ENCODE assay signal across 25 mouse cellular contexts in genomic region chr2:154595775-154596174, GRCm38 (mm10). TPM values are rescaled to one million over a fixed set of nuclear protein-coding genes. Genes with fewer than 3 reads are reported as not detected.
DNase-seq lines count a peak whose midpoint lies in the region; ATAC-seq and TF ChIP-seq lines count a peak whose summit lies in the region.
"Had no signal": no experiment of that assay in that cellular context is flagged by ENCODE, and none has a peak within 500 bp of the region (broad histone marks: within the 10 kb centered on the region; RNA-seq: fewer than 3 reads in every experiment).

No protein-coding gene starts in this region.

- no peak overlapping the region for H3K9ac ChIP-seq in forebrain, embryonic 14.5 days (ENCODE audit: low read length)
- no peak overlapping the region for H3K9ac ChIP-seq in forebrain, embryonic 16.5 days (replicated peaks; ENCODE audit: low read depth, low read length)
- H3K9ac ChIP-seq: hindbrain, embryonic 15.5 days; liver, embryonic 12.5 days; lung, embryonic 14.5 days; midbrain, embryonic 13.5 days had no signal

- TF ChIP-seq POLR2A in brain, embryonic 14.5 days (IDR thresholded peaks at IDR 0.05; ENCODE audit: borderline replicate concordance, extremely low read depth, insufficient read depth, insufficient read length, poor library complexity, severe bottlenecking) = no peak

- intact Hi-C loops in left cerebral cortex, postnatal 4 days (cut with DNase I) = no loop called here
- intact Hi-C loops in left cerebral cortex, adult 2 months (cut with DNase I) = no loop called here

- H3K27me3 ChIP-seq in forebrain, embryonic 14.5 days (replicated peaks; ENCODE audit: control insufficient read depth, insufficient read depth, low read length) = no peaks in the 10 kb centered on the region
- no peaks in the 10 kb centered on the region for H3K27me3 ChIP-seq in forebrain, embryonic 16.5 days (replicated peaks; ENCODE audit: control insufficient read depth, insufficient read depth, low read length)
- H3K27me3 ChIP-seq: hindbrain, embryonic 15.5 days; liver, embryonic 12.5 days; midbrain, embryonic 13.5 days had no signal

- no peak overlapping the region for H3K27ac ChIP-seq in forebrain, embryonic 14.5 days (ENCODE audit: low read depth, low read length)
- H3K27ac ChIP-seq in forebrain, embryonic 16.5 days (ENCODE audit: low read length) = no peak overlapping the region
- no peak overlapping the region for H3K27ac ChIP-seq in left cerebral cortex, adult 2 months
- H3K27ac ChIP-seq: forebrain, embryonic 10.5 days; heart, adult 2 months; hindbrain, embryonic 15.5 days; liver, embryonic 12.5 days; midbrain, embryonic 13.5 days had no signal

- no peak overlapping the region for H3K4me3 ChIP-seq in forebrain, embryonic 14.5 days (ENCODE audit: low read depth, low read length)
- no peak overlapping the region for H3K4me3 ChIP-seq in forebrain, embryonic 16.5 days (replicated peaks; ENCODE audit: low read length)
- no peak overlapping the region for H3K4me3 ChIP-seq in left cerebral cortex, adult 2 months
- H3K4me3 ChIP-seq: forebrain, embryonic 10.5 days; heart, adult 2 months; hindbrain, embryonic 15.5 days; liver, embryonic 12.5 days; midbrain, embryonic 13.5 days had no signal

- WGBS in forebrain, embryonic 14.5 days = 83% methylated on average over 5 of the region's 5 CpGs
- WGBS in forebrain, embryonic 16.5 days = 74% methylated on average over 5 of the region's 5 CpGs

- H3K9me3 ChIP-seq in forebrain, embryonic 14.5 days (replicated peaks; ENCODE audit: control insufficient read depth, low read length) = peaks cover 3% of the 10 kb centered on the region; the same call in 1 of the 2 replicates
- no peaks in the 10 kb centered on the region for H3K9me3 ChIP-seq in forebrain, embryonic 16.5 days (ENCODE audit: control insufficient read depth, low read length)
- H3K9me3 ChIP-seq: forebrain, embryonic 10.5 days; hindbrain, embryonic 15.5 days; midbrain, embryonic 13.5 days had no signal

- ATAC-seq in forebrain, embryonic 14.5 days = no peak
- ATAC-seq in forebrain, embryonic 16.5 days = no peak
- ATAC-seq: intestine, postnatal 0 days; liver, embryonic 12.5 days; midbrain, embryonic 13.5 days had no signal

- no peaks in the 10 kb centered on the region for H3K36me3 ChIP-seq in forebrain, embryonic 14.5 days (ENCODE audit: control insufficient read depth, insufficient read depth, low read length)
- no peaks in the 10 kb centered on the region for H3K36me3 ChIP-seq in forebrain, embryonic 16.5 days (ENCODE audit: control insufficient read depth, insufficient read depth)
- H3K36me3 ChIP-seq: hindbrain, embryonic 15.5 days had no signal

- no peak overlapping the region for H3K4me2 ChIP-seq in forebrain, embryonic 14.5 days (ENCODE audit: low read length)
- no peak overlapping the region for H3K4me2 ChIP-seq in forebrain, embryonic 16.5 days (ENCODE audit: low read length)
- H3K4me2 ChIP-seq: hindbrain, embryonic 15.5 days; liver, embryonic 12.5 days; lung, embryonic 14.5 days; midbrain, embryonic 13.5 days had no signal

- H3K4me1 ChIP-seq in forebrain, embryonic 14.5 days (ENCODE audit: control insufficient read depth, insufficient read depth, low read length) = no peaks in the 10 kb centered on the region
- H3K4me1 ChIP-seq in forebrain, embryonic 16.5 days (replicated peaks; ENCODE audit: control insufficient read depth, insufficient read depth, low read length) = no peaks in the 10 kb centered on the region
- H3K4me1 ChIP-seq: forebrain, embryonic 10.5 days; hindbrain, embryonic 15.5 days; midbrain, embryonic 13.5 days had no signal

- DNase-seq in forebrain, embryonic 14.5 days (ENCODE audit: low spot score) = peak; percentile 44
- DNase-seq in left cerebral cortex, postnatal 4 days = peak; percentile 86
- no peak for DNase-seq in left cerebral cortex, adult 2 months (ENCODE audit: extremely low spot score in 1 of 2, low spot score in 2 of 2)
- peak; percentile 36 for DNase-seq in NIH3T3 (ENCODE audit: low read depth)
- peak; percentile 61 for DNase-seq in brain, embryonic 14.5 days (ENCODE audit: low read depth)
- no peak for DNase-seq in kidney, adult 8-10 months
- DNase-seq: gastrocnemius, postnatal 10 days; heart, postnatal 14 days; kidney, postnatal 36 days; lung, embryonic 14.5 days; lung, postnatal 4 days; spleen, adult 18-20 months had no signal

- no peak for TF ChIP-seq CTCF in left cerebral cortex, adult 2 months (IDR thresholded peaks at IDR 0.05)
- no peak for TF ChIP-seq CTCF in brain, embryonic 14.5 days (IDR thresholded peaks at IDR 0.05; ENCODE audit: borderline replicate concordance, extremely low read depth, insufficient read depth, insufficient read length)

RNA-seq across cellular contexts. Expression of gene Pxmp4, which starts 7.7 kb away (rescaled TPM):
- 14.8 and 15.2 TPM in 2 replicates for polyA plus RNA-seq in forebrain, embryonic 14.5 days (2014; fragmentation: Nextera tagmentation; extraction: Ambion mirVana)
- 12.0 and 14.8 TPM in 2 replicates for polyA plus RNA-seq in forebrain, embryonic 16.5 days (2015; fragmentation: Nextera tagmentation; extraction: Ambion mirVana)
- total RNA-seq in left cerebral cortex, postnatal 4 days (2021) = 10 to 100 TPM; 11.8 to 12.2 TPM
- 10 to 100 TPM; 12.8 to 14.2 TPM for total RNA-seq in left cerebral cortex, adult 2 months (2021)
- polyA plus RNA-seq in brain, embryonic 14.5 days (2012; rRNA removed) = 11.4 and 12.5 TPM in 2 replicates

RNA-seq across cellular contexts. Expression of gene Zfp341, which starts 17.3 kb away (rescaled TPM):
- polyA plus RNA-seq in forebrain, embryonic 14.5 days (2014; fragmentation: Nextera tagmentation; extraction: Ambion mirVana) = 2.2 and 2.4 TPM in 2 replicates
- 2.6 and 3.3 TPM in 2 replicates for polyA plus RNA-seq in forebrain, embryonic 16.5 days (2015; fragmentation: Nextera tagmentation; extraction: Ambion mirVana)
- total RNA-seq in left cerebral cortex, postnatal 4 days (2021) = 10 to 100 TPM; 17.5 to 18.2 TPM
- total RNA-seq in left cerebral cortex, adult 2 months (2021) = 10 to 100 TPM; 11.1 to 11.7 TPM
- 17.6 and 18.7 TPM in 2 replicates for polyA plus RNA-seq in brain, embryonic 14.5 days (2012; rRNA removed)

RNA-seq across cellular contexts. Expression of gene 4930519P11Rik, which starts 17.5 kb away (rescaled TPM):
- 0.65 TPM in 1 of 2 replicates, not detected in the other for polyA plus RNA-seq in forebrain, embryonic 14.5 days (2014; fragmentation: Nextera tagmentation; extraction: Ambion mirVana)
- polyA plus RNA-seq in forebrain, embryonic 16.5 days (2015; fragmentation: Nextera tagmentation; extraction: Ambion mirVana) = not detected in 2 replicates
- total RNA-seq in left cerebral cortex, postnatal 4 days (2021) = not detected
- total RNA-seq in left cerebral cortex, adult 2 months (2021) = not detected
- polyA plus RNA-seq in brain, embryonic 14.5 days (2012; rRNA removed) = 0.22 and 0.69 TPM in 2 replicates
- total RNA-seq: gastrocnemius, postnatal 10 days; heart, adult 2 months; heart, postnatal 14 days; layer of hippocampus, postnatal 25 days; left cerebral cortex, postnatal 36 days; MEL had no signal
- polyA plus RNA-seq: cortical plate, adult 2 months; embryonic facial prominence, embryonic 14.5 days; stomach, embryonic 14.5 days had no signal

RNA-seq across cellular contexts. Expression of gene E2f1, which starts 26.1 kb away (rescaled TPM):
- 3.5 and 5.0 TPM in 2 replicates for polyA plus RNA-seq in forebrain, embryonic 14.5 days (2014; fragmentation: Nextera tagmentation; extraction: Ambion mirVana)
- 10.8 and 12.1 TPM in 2 replicates for polyA plus RNA-seq in forebrain, embryonic 16.5 days (2015; fragmentation: Nextera tagmentation; extraction: Ambion mirVana)
- total RNA-seq in left cerebral cortex, postnatal 4 days (2021) = 10 to 100 TPM; 10.8 to 11.9 TPM
- total RNA-seq in left cerebral cortex, adult 2 months (2021) = 10 to 100 TPM in 1 of 2 experiments, 1 to 10 TPM in 1; 10.0 to 11.5 TPM
- polyA plus RNA-seq in brain, embryonic 14.5 days (2012; rRNA removed) = 15.0 and 19.5 TPM in 2 replicates

RNA-seq across cellular contexts. Expression of gene Necab3, which starts 37.1 kb away (rescaled TPM):
- 19.8 and 23.6 TPM in 2 replicates for polyA plus RNA-seq in forebrain, embryonic 14.5 days (2014; fragmentation: Nextera tagmentation; extraction: Ambion mirVana)
- polyA plus RNA-seq in forebrain, embryonic 16.5 days (2015; fragmentation: Nextera tagmentation; extraction: Ambion mirVana) = 22.0 and 27.1 TPM in 2 replicates
- 10 to 100 TPM; 23.6 to 24.1 TPM for total RNA-seq in left cerebral cortex, postnatal 4 days (2021)
- 10 to 100 TPM; 79.3 to 82.7 TPM for total RNA-seq in left cerebral cortex, adult 2 months (2021)
- polyA plus RNA-seq in brain, embryonic 14.5 days (2012; rRNA removed) = 11.6 and 22.0 TPM in 2 replicates

Comparison
In these comparisons a context has a peak if more than half of its experiments do, and no peak if none do; other contexts are left out.
1. DNase-seq: peak in forebrain, embryonic 14.5 days (single experiment), left cerebral cortex, postnatal 4 days (single experiment), NIH3T3 (single experiment) and brain, embryonic 14.5 days (single experiment); none in left cerebral cortex, adult 2 months (0 of 2) and kidney, adult 8-10 months (0 of 2).